Mouse (Mus musculus) heart, embryonic 13.5 days (tissue): ENCODE measurements at regions not wholly inside any gene's neighbourhood (a gene's known extent, or its start where the extent isn't known, plus 50 kb on each side); places are given as distances from the start of the nearest gene placed in this dataset.

Experiments
- ATAC-seq: fragments of 200-750 bp; cut with Nextera tagmentation; 2 replicates; pipeline ENCODE4 v1.8.0; 2017; ENCODE audit warnings: moderate TSS enrichment; ENCODE audit not compliant: insufficient number of reproducible peaks, low FRiP score, low TSS enrichment; ENCODE audit errors: extremely low read depth
- H3K27ac ChIP-seq: fragments of 300-500 bp; sonication (generic); replicated peaks from 2 replicates; pipeline ENCODE4 v1.5.1; 2015; ENCODE audit warnings: moderate library complexity, mild to moderate bottlenecking, inconsistent platforms
- H3K27me3 ChIP-seq: fragments of 300-500 bp; sonication (generic); replicated peaks from 2 replicates; pipeline ENCODE4 v1.6.1; 2015; ENCODE audit warnings: mild to moderate bottlenecking, inconsistent platforms
- H3K36me3 ChIP-seq: fragments of 300-500 bp; sonication (generic); 2 replicates; pipeline ENCODE4 v1.6.1; 2015; ENCODE audit warnings: mild to moderate bottlenecking, inconsistent platforms
- H3K4me1 ChIP-seq: fragments of 300-500 bp; sonication (generic); 2 replicates; pipeline ENCODE4 v1.6.1; 2015; ENCODE audit warnings: inconsistent platforms
- H3K4me2 ChIP-seq: fragments of 300-500 bp; sonication (generic); 2 replicates; pipeline ENCODE4 v1.6.1; 2015; ENCODE audit warnings: inconsistent platforms, mild to moderate bottlenecking, moderate library complexity
- H3K4me3 ChIP-seq: fragments of 300-500 bp; sonication (generic); 2 replicates; pipeline ENCODE4 v1.5.1; 2015; ENCODE audit warnings: moderate library complexity, mild to moderate bottlenecking, inconsistent platforms
- H3K9ac ChIP-seq: fragments of 300-500 bp; sonication (generic); 2 replicates; pipeline ENCODE4 v1.6.1; 2015; ENCODE audit warnings: inconsistent platforms, mild to moderate bottlenecking, moderate library complexity
- H3K9me3 ChIP-seq: fragments of 300-500 bp; sonication (generic); 2 replicates; pipeline ENCODE4 v1.6.1; 2016; ENCODE audit warnings: inconsistent platforms
- WGBS: fragments of 180-500 bp; shearing (Covaris S2); methylation state at CpG from one replicate; pipeline ENCODE4 v1.1.7; 2015; ENCODE audit warnings: mixed read lengths; 5-methylcytosine and 5-hydroxymethylcytosine counted together

- H3K9ac ChIP-seq: no peak overlapping the region
- no peaks in the 10 kb centered on the region for H3K27me3 ChIP-seq
- H3K4me2 ChIP-seq: no peak overlapping the region; the same call in 1 of the 2 replicates
- no peaks in the 10 kb centered on the region for H3K36me3 ChIP-seq
- peaks cover 7% of the 10 kb centered on the region for H3K4me1 ChIP-seq
- H3K9me3 ChIP-seq: no peaks in the 10 kb centered on the region
- H3K4me3 ChIP-seq: no peak overlapping the region
- ATAC-seq: no peak
- 72% methylated on average over 9 of the region's 9 CpGs for WGBS
- H3K27ac ChIP-seq: no peak overlapping the region
Observed at GRCm38 (mm10) chr13:47843011-47843410, 418.0 kb upstream of the Id4 start.

DNA sequence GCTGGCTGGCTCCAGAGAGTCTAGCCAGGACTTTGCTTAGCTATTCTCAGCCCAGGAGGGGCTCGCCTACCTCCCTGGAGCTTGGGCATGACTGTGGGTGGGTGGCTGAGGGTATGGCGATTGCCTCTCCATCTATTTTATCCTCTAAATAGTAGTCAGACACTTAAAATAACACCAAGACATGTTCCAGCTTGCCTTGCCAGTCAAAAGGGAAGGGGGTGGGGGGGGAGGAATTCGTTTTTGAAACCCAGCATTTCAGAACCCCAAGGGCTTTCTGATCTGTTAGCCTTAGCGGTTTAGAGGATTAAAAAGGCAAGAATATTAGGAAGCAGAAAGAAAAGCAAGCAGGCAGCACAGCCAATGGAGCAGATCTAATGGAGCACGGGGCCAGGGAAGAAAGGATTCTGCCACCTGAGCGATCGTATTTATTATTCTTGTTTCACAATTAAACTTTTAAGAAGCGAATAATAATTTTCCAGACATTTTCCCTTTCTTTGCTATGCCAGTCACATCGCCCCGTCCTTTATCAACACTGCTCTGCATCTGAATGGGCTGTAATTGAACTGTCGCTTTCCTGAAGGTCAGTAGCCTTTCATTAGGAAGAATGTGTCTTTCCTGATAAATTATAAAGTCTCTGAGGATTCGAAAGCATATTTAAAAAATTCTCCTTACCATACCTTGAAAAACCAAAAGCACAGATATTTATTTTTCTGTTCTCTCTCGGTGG is 417.3 kb upstream of the Id4 start:
- no peak overlapping the region for H3K9ac ChIP-seq
- no peaks in the 10 kb centered on the region for H3K9me3 ChIP-seq
- H3K4me3 ChIP-seq: no peak overlapping the region
- WGBS: 54% methylated on average over 13 of the region's 13 CpGs
- H3K4me1 ChIP-seq: peaks cover 7% of the 10 kb centered on the region
- H3K27me3 ChIP-seq: no peaks in the 10 kb centered on the region
- H3K36me3 ChIP-seq: no peaks in the 10 kb centered on the region
- no peak overlapping the region for H3K27ac ChIP-seq
- peak overlapping the region; percentile 24 for H3K4me2 ChIP-seq
- ATAC-seq: no peak

DNA sequence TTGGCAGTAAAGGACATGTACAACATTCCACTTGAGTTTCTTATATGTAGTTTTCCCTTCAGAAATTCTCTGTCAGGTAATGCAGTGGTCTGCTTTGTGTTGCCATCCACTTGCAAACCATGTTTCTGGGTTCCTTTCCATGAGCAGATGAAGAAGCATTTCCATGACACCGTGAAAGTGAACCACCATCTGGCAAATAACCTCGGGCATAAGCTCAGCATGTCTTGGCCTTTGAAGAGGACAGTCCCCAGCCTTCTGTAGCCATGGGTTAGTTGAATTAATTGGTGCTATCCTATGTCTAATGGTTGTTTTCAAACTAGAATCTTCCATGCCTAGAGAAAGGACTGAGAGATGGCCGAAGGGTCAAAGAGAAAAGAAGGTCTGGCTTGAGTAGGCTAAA is 414.3 kb upstream of the Id4 start:
- no peak for ATAC-seq
- H3K27me3 ChIP-seq: no peaks in the 10 kb centered on the region
- no peaks in the 10 kb centered on the region for H3K36me3 ChIP-seq
- no peak overlapping the region for H3K27ac ChIP-seq
- H3K4me2 ChIP-seq: no peak overlapping the region
- peaks cover 7% of the 10 kb centered on the region for H3K4me1 ChIP-seq
- no peaks in the 10 kb centered on the region for H3K9me3 ChIP-seq
- 79% methylated on average over 3 of the region's 3 CpGs for WGBS
- H3K4me3 ChIP-seq: no peak overlapping the region
- no peak overlapping the region for H3K9ac ChIP-seq

GRCm38 (mm10) chr13:47848371-47849188 is 412.4 kb upstream of the Id4 start:
- Histone ChIP-seq H3K4me3 (no peak overlapping the region), H3K27ac (no peak overlapping the region), H3K36me3 (no peaks in the 10 kb centered on the region), H3K9me3 (no peaks in the 10 kb centered on the region), H3K4me1 (peaks cover 3% of the 10 kb centered on the region; the same call in 1 of the 2 replicates), H3K4me2 (no peak overlapping the region), H3K9ac (no peak overlapping the region), H3K27me3 (no peaks in the 10 kb centered on the region)
- ATAC-seq: no peak
- 58% methylated on average over 11 of the region's 11 CpGs for WGBS

DNA sequence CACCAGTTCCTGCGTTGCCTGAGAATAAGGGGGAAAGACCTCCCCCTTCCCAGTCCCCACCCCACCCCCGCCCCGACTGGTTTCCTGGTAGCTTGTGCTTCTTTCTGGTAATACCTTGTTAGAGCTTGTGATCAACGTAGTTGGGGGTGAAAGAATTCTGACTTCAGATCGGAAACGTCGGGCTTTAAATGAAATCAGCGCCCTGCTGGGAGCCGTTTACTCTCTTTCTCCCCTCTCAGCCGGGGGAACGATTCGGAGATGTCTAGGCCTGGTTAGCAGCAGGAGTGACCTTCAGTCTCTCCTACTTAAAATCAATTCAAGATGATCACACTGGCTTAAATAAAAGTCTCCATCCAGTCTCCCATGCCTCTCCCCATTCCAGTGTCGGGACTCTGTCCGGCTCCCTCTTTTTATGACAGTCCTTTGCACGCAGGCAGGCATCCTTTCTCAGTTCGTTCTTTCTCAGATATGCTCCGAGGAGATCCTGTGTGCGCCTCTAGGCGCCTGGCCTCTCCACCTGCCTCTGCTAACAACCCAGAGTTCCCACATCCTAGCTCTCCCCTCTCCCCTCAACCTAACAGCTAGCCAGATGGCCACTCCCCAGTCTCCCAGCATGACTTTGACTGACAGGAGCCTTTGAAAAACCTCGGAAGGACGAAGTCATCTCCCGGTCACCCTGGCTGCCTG is 405.5 kb upstream of the Id4 start:
- H3K4me2 ChIP-seq: peak overlapping the region; percentile 66
- H3K4me3 ChIP-seq: peak overlapping the region; percentile 33
- no peaks in the 10 kb centered on the region for H3K9me3 ChIP-seq
- peaks cover 20% of the 10 kb centered on the region for H3K4me1 ChIP-seq
- no peaks in the 10 kb centered on the region for H3K36me3 ChIP-seq
- H3K27ac ChIP-seq: no peak overlapping the region
- peak overlapping the region; percentile 67 for H3K9ac ChIP-seq
- H3K27me3 ChIP-seq: no peaks in the 10 kb centered on the region
- 3% methylated on average over 22 of the region's 22 CpGs for WGBS
- ATAC-seq: no peak

- H3K4me1 ChIP-seq: peaks cover 23% of the 10 kb centered on the region
- WGBS: 85% methylated on average over 4 of the region's 4 CpGs
- no peak overlapping the region for H3K9ac ChIP-seq
- no peak overlapping the region for H3K27ac ChIP-seq
- H3K4me2 ChIP-seq: no peak overlapping the region
- no peaks in the 10 kb centered on the region for H3K9me3 ChIP-seq
- ATAC-seq: no peak
- no peaks in the 10 kb centered on the region for H3K27me3 ChIP-seq
- no peak overlapping the region for H3K4me3 ChIP-seq
- H3K36me3 ChIP-seq: no peaks in the 10 kb centered on the region
Observed at GRCm38 (mm10) chr13:47858946-47859345, 402.1 kb upstream of the Id4 start.

- 58% methylated on average over 8 of the region's 8 CpGs for WGBS
- H3K9me3 ChIP-seq: no peaks in the 10 kb centered on the region
- H3K4me2 ChIP-seq: no peak overlapping the region
- ATAC-seq: no peak
- no peaks in the 10 kb centered on the region for H3K27me3 ChIP-seq
- H3K4me3 ChIP-seq: no peak overlapping the region
- H3K27ac ChIP-seq: no peak overlapping the region
- H3K9ac ChIP-seq: no peak overlapping the region
- peaks cover 19% of the 10 kb centered on the region for H3K4me1 ChIP-seq
- no peaks in the 10 kb centered on the region for H3K36me3 ChIP-seq
Observed at GRCm38 (mm10) chr13:47860316-47860715, 400.7 kb upstream of the Id4 start.

GRCm38 (mm10) chr13:47862896-47863295 is 398.1 kb upstream of the Id4 start:
- Histone ChIP-seq H3K4me1 (peaks cover 8% of the 10 kb centered on the region), H3K27ac (no peak overlapping the region), H3K27me3 (no peaks in the 10 kb centered on the region), H3K4me3 (no peak overlapping the region), H3K36me3 (no peaks in the 10 kb centered on the region), H3K9ac (no peak overlapping the region), H3K9me3 (no peaks in the 10 kb centered on the region), H3K4me2 (no peak overlapping the region)
- WGBS: 37% methylated on average over 3 of the region's 3 CpGs
- no peak for ATAC-seq

GRCm38 (mm10) chr13:47868656-47869055 is 392.4 kb upstream of the Id4 start:
- H3K36me3 ChIP-seq: no peaks in the 10 kb centered on the region
- no peak overlapping the region for H3K4me3 ChIP-seq
- no peaks in the 10 kb centered on the region for H3K27me3 ChIP-seq
- no peaks in the 10 kb centered on the region for H3K9me3 ChIP-seq
- WGBS: 40% methylated on average over 4 of the region's 4 CpGs
- H3K27ac ChIP-seq: no peak overlapping the region
- peaks cover 6% of the 10 kb centered on the region for H3K4me1 ChIP-seq
- no peak overlapping the region for H3K4me2 ChIP-seq
- no peak for ATAC-seq
- H3K9ac ChIP-seq: no peak overlapping the region

- Histone ChIP-seq H3K9me3 (no peaks in the 10 kb centered on the region), H3K4me2 (no peak overlapping the region), H3K4me1 (peaks cover 6% of the 10 kb centered on the region), H3K9ac (no peak overlapping the region), H3K27me3 (no peaks in the 10 kb centered on the region), H3K27ac (no peak overlapping the region), H3K36me3 (no peaks in the 10 kb centered on the region), H3K4me3 (no peak overlapping the region)
- 61% methylated on average over 10 of the region's 10 CpGs for WGBS
- ATAC-seq: no peak
Observed at GRCm38 (mm10) chr13:47869670-47870532, 391.1 kb upstream of the Id4 start.

GRCm38 (mm10) chr13:47872645-47873044 is 388.4 kb upstream of the Id4 start:
- H3K27ac ChIP-seq: no peak overlapping the region
- no peak overlapping the region for H3K4me3 ChIP-seq
- no peak overlapping the region for H3K4me2 ChIP-seq
- ATAC-seq: no peak
- no peaks in the 10 kb centered on the region for H3K9me3 ChIP-seq
- WGBS: 46% methylated on average over 11 of the region's 11 CpGs
- peaks cover 6% of the 10 kb centered on the region for H3K4me1 ChIP-seq
- no peaks in the 10 kb centered on the region for H3K36me3 ChIP-seq
- H3K27me3 ChIP-seq: no peaks in the 10 kb centered on the region
- no peak overlapping the region for H3K9ac ChIP-seq
